Mouse (Mus musculus) liver, embryonic 12.5 days (tissue): ENCODE measurements around the gene Sult5a1. TPM values are rescaled to one million over a fixed set of nuclear protein-coding genes. Genes with fewer than 3 reads are reported as not detected.
A peak's percentile ranks its signal among the peaks of the same experiment; 100 is the strongest.
"Not testable (repeated sequence)": the region's sequence is repeated elsewhere in the genome, so short reads cannot be mapped to it uniquely, and the experiment has no call there.

Experiments
- ATAC-seq: fragments of 200-750 bp; cut with Nextera tagmentation; 2 replicates; pipeline ENCODE4 v1.8.0; 2017; ENCODE audit warnings: moderate number of reproducible peaks, mild to moderate bottlenecking, moderate library complexity
- H3K27ac ChIP-seq: fragments of 300-500 bp; sonication (generic); 2 replicates; pipeline ENCODE4 v1.5.1; 2016; ENCODE audit warnings: mild to moderate bottlenecking
- H3K27me3 ChIP-seq: fragments of 300-500 bp; sonication (generic); replicated peaks from 2 replicates; pipeline ENCODE4 v1.6.1; 2016; ENCODE audit warnings: mild to moderate bottlenecking, moderate library complexity
- H3K36me3 ChIP-seq: fragments of 300-500 bp; sonication (generic); 2 replicates; pipeline ENCODE4 v1.6.1; 2016; ENCODE audit warnings: mild to moderate bottlenecking, moderate library complexity
- H3K4me1 ChIP-seq: fragments of 300-500 bp; sonication (generic); 2 replicates; pipeline ENCODE4 v1.6.1; 2016
- H3K4me2 ChIP-seq: fragments of 300-500 bp; sonication (generic); 2 replicates; pipeline ENCODE4 v1.6.1; 2016; ENCODE audit warnings: mild to moderate bottlenecking, moderate library complexity
- H3K4me3 ChIP-seq: fragments of 300-500 bp; sonication (generic); 2 replicates; pipeline ENCODE4 v1.5.1; 2016; ENCODE audit warnings: mild to moderate bottlenecking, moderate library complexity
- H3K9ac ChIP-seq: fragments of 300-500 bp; sonication (generic); 2 replicates; pipeline ENCODE4 v1.6.1; 2016; ENCODE audit warnings: mild to moderate bottlenecking, moderate library complexity
- H3K9me3 ChIP-seq: fragments of 300-500 bp; sonication (generic); replicated peaks from 2 replicates; pipeline ENCODE4 v1.6.1; 2016; ENCODE audit warnings: mild to moderate bottlenecking, moderate library complexity
- WGBS: fragments of 180-500 bp; shearing (Covaris S2); methylation state at CpG from one replicate; pipeline ENCODE4 v1.1.7; 2016; ENCODE audit not compliant: insufficient replicate concordance; 5-methylcytosine and 5-hydroxymethylcytosine counted together
- polyA plus RNA-seq: library from polyadenylated mRNA; unstranded; fragments of >200 nt; fragmentation: Nextera tagmentation; extraction: Ambion mirVana; gene quantifications from 2 replicates; pipeline ENCODE4 v1.2.1, GENCODE M21; 2016

Sult5a1 gene
- polyA plus RNA-seq, 1 experiment from 2014 or later: 1.7 TPM

GRCm38 (mm10) chr8:123108953-123109352 lies 49.2 kb downstream of the Sult5a1 start:
- Histone ChIP-seq H3K27ac (no peak overlapping the region), H3K4me1 (peaks cover 21% of the 10 kb centered on the region), H3K9me3 (no peaks in the 10 kb centered on the region), H3K27me3 (0 out of 2 replicates have a peak, but pooled peaks cover 5% of the 10 kb centered on the region), H3K36me3 (peaks cover 19% of the 10 kb centered on the region), H3K9ac (no peak overlapping the region), H3K4me2 (no peak overlapping the region), H3K4me3 (no peak overlapping the region)
- WGBS: 80% methylated on average over 5 of the region's 5 CpGs
- ATAC-seq: no peak

- WGBS: 50% methylated on average over 1 of the region's 1 CpGs
- Histone ChIP-seq H3K9ac (no peak overlapping the region), H3K9me3 (no peaks in the 10 kb centered on the region), H3K27ac (no peak overlapping the region), H3K4me2 (no peak overlapping the region), H3K4me3 (no peak overlapping the region), H3K4me1 (peaks cover 24% of the 10 kb centered on the region), H3K36me3 (peaks cover 28% of the 10 kb centered on the region), H3K27me3 (0 out of 2 replicates have a peak, but pooled peaks cover 5% of the 10 kb centered on the region)
- no peak for ATAC-seq
These were observed 50.1 kb downstream of the Sult5a1 start for GRCm38 (mm10) chr8:123108010-123108409.

GRCm38 (mm10) chr8:123106531-123106930 lies 51.6 kb downstream of the Sult5a1 start:
- peaks cover 31% of the 10 kb centered on the region for H3K36me3 ChIP-seq
- no peak overlapping the region for H3K4me2 ChIP-seq
- H3K4me1 ChIP-seq: peaks cover 27% of the 10 kb centered on the region
- H3K27ac ChIP-seq: no peak overlapping the region; the same call in 1 of the 2 replicates
- 0 out of 2 replicates have a peak, but pooled peaks cover 5% of the 10 kb centered on the region for H3K27me3 ChIP-seq
- WGBS: 35% methylated on average over 2 of the region's 2 CpGs
- no peak for ATAC-seq
- H3K4me3 ChIP-seq: no peak overlapping the region
- no peak overlapping the region for H3K9ac ChIP-seq
- no peaks in the 10 kb centered on the region for H3K9me3 ChIP-seq

- peak overlapping the region; percentile 0; the same call in 1 of the 2 replicates for H3K27ac ChIP-seq
- ATAC-seq: no peak
- peaks cover 26% of the 10 kb centered on the region for H3K4me1 ChIP-seq
- no peak overlapping the region for H3K4me3 ChIP-seq
- 0 out of 2 replicates have a peak, but pooled peaks cover 5% of the 10 kb centered on the region for H3K27me3 ChIP-seq
- no peaks in the 10 kb centered on the region for H3K9me3 ChIP-seq
- WGBS: 45% methylated on average over 5 of the region's 5 CpGs
- no peak overlapping the region for H3K9ac ChIP-seq
- peaks cover 31% of the 10 kb centered on the region for H3K36me3 ChIP-seq
- no peak overlapping the region for H3K4me2 ChIP-seq
These were observed 52.4 kb downstream of the Sult5a1 start for GRCm38 (mm10) chr8:123105553-123106326.

- no peak for ATAC-seq
- WGBS: 78% methylated on average over 6 of the region's 6 CpGs
These were observed 53.9 kb downstream of the Sult5a1 start for GRCm38 (mm10) chr8:123104046-123104767.

GRCm38 (mm10) chr8:123103285-123103684 lies 54.8 kb downstream of the Sult5a1 start:
- H3K27ac ChIP-seq: peak overlapping the region; percentile 88
- H3K27me3 ChIP-seq: no peaks in the 10 kb centered on the region
- no peak for ATAC-seq
- WGBS: 4% methylated on average over 15 of the region's 15 CpGs
- H3K36me3 ChIP-seq: peaks cover 34% of the 10 kb centered on the region
- H3K4me3 ChIP-seq: peak overlapping the region; percentile 76
- H3K9me3 ChIP-seq: no peaks in the 10 kb centered on the region
- H3K4me1 ChIP-seq: peaks cover 22% of the 10 kb centered on the region
- H3K4me2 ChIP-seq: peak overlapping the region; percentile 91
- peak overlapping the region; percentile 95 for H3K9ac ChIP-seq

More at GRCm38 (mm10) chr8:123104046-123104767, 53.9 kb downstream of the Sult5a1 start:
- peak overlapping the region; percentile 91 for H3K4me2 ChIP-seq
- H3K27ac ChIP-seq: peak overlapping the region; percentile 88
- peak overlapping the region; percentile 95 for H3K9ac ChIP-seq
- H3K4me3 ChIP-seq: peak overlapping the region; percentile 76
- no peaks in the 10 kb centered on the region for H3K9me3 ChIP-seq
- H3K36me3 ChIP-seq: peaks cover 31% of the 10 kb centered on the region
- peaks cover 22% of the 10 kb centered on the region for H3K4me1 ChIP-seq
- H3K27me3 ChIP-seq: 0 out of 2 replicates have a peak, but pooled peaks cover 5% of the 10 kb centered on the region

GRCm38 (mm10) chr8:123102855-123103254 lies 55.3 kb downstream of the Sult5a1 start:
- H3K4me3 ChIP-seq: peak overlapping the region; percentile 76
- under 1% methylated on average over 26 of the region's 26 CpGs for WGBS
- H3K36me3 ChIP-seq: peaks cover 38% of the 10 kb centered on the region
- peaks cover 22% of the 10 kb centered on the region for H3K4me1 ChIP-seq
- H3K9me3 ChIP-seq, ATAC-seq, H3K27me3 ChIP-seq: not testable (repeated sequence)
- H3K9ac ChIP-seq: peak overlapping the region; percentile 95
- H3K27ac ChIP-seq: peak overlapping the region; percentile 88
- H3K4me2 ChIP-seq: peak overlapping the region; percentile 91

GRCm38 (mm10) chr8:123101735-123102685 lies 56.1 kb downstream of the Sult5a1 start, which contains the start of gene Rpl13:
TSS of gene Rpl13 (plus strand) at chr8:123102350.
- H3K9me3 ChIP-seq: no peaks in the 10 kb centered on the region
- 1% methylated on average over 55 of the region's 56 CpGs for WGBS
- peak within 1 kb of the TSS; percentile 76 for H3K4me3 ChIP-seq
- H3K4me1 ChIP-seq: peaks cover 22% of the 10 kb centered on the region
- H3K4me2 ChIP-seq: peak within 1 kb of the TSS; percentile 91
- H3K9ac ChIP-seq: peak within 1 kb of the TSS; percentile 95
- H3K27me3 ChIP-seq: no peaks in the 10 kb centered on the region
- H3K27ac ChIP-seq: peak within 1 kb of the TSS; percentile 88
- ATAC-seq: peak; percentile 91
- H3K36me3 ChIP-seq: peaks cover 47% of the 10 kb centered on the region

- Histone ChIP-seq H3K36me3 (peaks cover 50% of the 10 kb centered on the region), H3K4me1 (peaks cover 22% of the 10 kb centered on the region), H3K27ac (peak overlapping the region; percentile 88; the same call in 1 of the 2 replicates), H3K27me3 (no peaks in the 10 kb centered on the region), H3K9me3 (no peaks in the 10 kb centered on the region), H3K9ac (peak overlapping the region; percentile 69), H3K4me3 (peak overlapping the region; percentile 76; the same call in 1 of the 2 replicates), H3K4me2 (peak overlapping the region; percentile 91)
- no peak for ATAC-seq
- 67% methylated on average over 4 of the region's 4 CpGs for WGBS
These were observed 56.9 kb downstream of the Sult5a1 start for GRCm38 (mm10) chr8:123101244-123101643.

- peaks cover 22% of the 10 kb centered on the region for H3K4me1 ChIP-seq
- H3K4me3 ChIP-seq: no peak overlapping the region
- peaks cover 49% of the 10 kb centered on the region for H3K36me3 ChIP-seq
- no peaks in the 10 kb centered on the region for H3K9me3 ChIP-seq
- WGBS: 56% methylated on average over 8 of the region's 8 CpGs
- peak overlapping the region; percentile 12 for H3K27ac ChIP-seq
- no peak overlapping the region for H3K9ac ChIP-seq
- ATAC-seq: no peak
- H3K4me2 ChIP-seq: 0 out of 2 replicates have a peak overlapping the region, but pooled peaks have one; percentile 0
- H3K27me3 ChIP-seq: no peaks in the 10 kb centered on the region
These were observed 57.8 kb downstream of the Sult5a1 start for GRCm38 (mm10) chr8:123100288-123100687.
